Mouse (Mus musculus): ENCODE results near the gene Ski. TPM values are rescaled to one million over a fixed set of nuclear protein-coding genes. Genes with fewer than 3 reads are reported as not detected.
A peak's percentile ranks its signal among the peaks of the same experiment; 100 is the strongest.

Ski gene
- total and polyA plus RNA-seq, 3 experiments = 34.9 to 56.8 (median 56.7) TPM

- Histone ChIP-seq H3K79me2 (replicated peaks; ENCODE audit: control insufficient read depth, insufficient read depth, low read length) (no peaks in the 10 kb centered on the region), H3K27me3 (ENCODE audit: control insufficient read depth, insufficient read depth, low read length) (no peaks in the 10 kb centered on the region), H3K9ac (ENCODE audit: low read depth, low read length) (0 out of 2 replicates have a peak overlapping the region, but pooled peaks have one; percentile 9), H3K4me1 (ENCODE audit: control insufficient read depth, insufficient read depth, low read length) (peaks cover 15% of the 10 kb centered on the region), H3K27ac (peak overlapping the region; percentile 77), H3K36me3 (ENCODE audit: control insufficient read depth, insufficient read depth, low read length) (no peaks in the 10 kb centered on the region), H3K4me3 (no peak overlapping the region)
- WGBS = 53% methylated on average over 14 of the region's 14 CpGs
- no peak for TF ChIP-seq CTCF (IDR thresholded peaks at IDR 0.05)
- peak; percentile 84 for TF ChIP-seq EP300 (IDR thresholded peaks at IDR 0.05; ENCODE audit: insufficient read depth, low read depth, low read length)
- 0 out of 2 replicates have a peak, but pooled peaks have one; percentile 36 for TF ChIP-seq POLR2A (IDR thresholded peaks at IDR 0.05; ENCODE audit: insufficient read depth, low read depth, low read length)
- peak; percentile 82 to 90 for DNase-seq
- intact Hi-C loops (cut with DNase I) = loop anchor here (1.0 to 2.0 kb wide), 2 partner anchors 35 to 119 kb away; partner anchors contain the start of gene Faap20
Measured at GRCm38 (mm10) chr4:155129996-155130395, 92.4 kb downstream of the Ski start.

GRCm38 (mm10) chr4:155129132-155129917 is 93.1 kb downstream of the Ski start:
- Histone ChIP-seq H3K27ac (peak overlapping the region; percentile 77), H3K9ac (ENCODE audit: low read depth, low read length) (0 out of 2 replicates have a peak overlapping the region, but pooled peaks have one; percentile 9), H3K27me3 (ENCODE audit: control insufficient read depth, insufficient read depth, low read length) (no peaks in the 10 kb centered on the region), H3K36me3 (ENCODE audit: control insufficient read depth, insufficient read depth, low read length) (no peaks in the 10 kb centered on the region), H3K4me3 (no peak overlapping the region), H3K4me1 (ENCODE audit: control insufficient read depth, insufficient read depth, low read length) (peaks cover 15% of the 10 kb centered on the region), H3K79me2 (replicated peaks; ENCODE audit: control insufficient read depth, insufficient read depth, low read length) (no peaks in the 10 kb centered on the region)
- 85% methylated on average over 10 of the region's 10 CpGs for WGBS
- TF ChIP-seq EP300 (IDR thresholded peaks at IDR 0.05; ENCODE audit: insufficient read depth, low read depth, low read length) (peak; percentile 82), CTCF (IDR thresholded peaks at IDR 0.05) (peak; percentile 86), POLR2A (IDR thresholded peaks at IDR 0.05; ENCODE audit: insufficient read depth, low read depth, low read length) (no peak)
- peak; percentile 69 to 72 for DNase-seq
- intact Hi-C loops (cut with DNase I) = loop anchor here (1.0 to 2.0 kb wide), 2 partner anchors 35 to 120 kb away; partner anchors contain the start of gene Faap20

GRCm38 (mm10) chr4:155128411-155128810 is 94.0 kb downstream of the Ski start:
- H3K4me1 ChIP-seq (ENCODE audit: control insufficient read depth, insufficient read depth, low read length) = peaks cover 10% of the 10 kb centered on the region
- no peak for DNase-seq
- H3K79me2 ChIP-seq (replicated peaks; ENCODE audit: control insufficient read depth, insufficient read depth, low read length) = no peaks in the 10 kb centered on the region
- 93% methylated on average over 15 of the region's 15 CpGs for WGBS
- no peak overlapping the region for H3K9ac ChIP-seq (ENCODE audit: low read depth, low read length)
- no peaks in the 10 kb centered on the region for H3K36me3 ChIP-seq (ENCODE audit: control insufficient read depth, insufficient read depth, low read length)
- no peak for TF ChIP-seq POLR2A (IDR thresholded peaks at IDR 0.05; ENCODE audit: insufficient read depth, low read depth, low read length)
- TF ChIP-seq CTCF (IDR thresholded peaks at IDR 0.05) = no peak
- no peak for TF ChIP-seq EP300 (IDR thresholded peaks at IDR 0.05; ENCODE audit: insufficient read depth, low read depth, low read length)
- H3K4me3 ChIP-seq = no peak overlapping the region
- intact Hi-C loops (cut with DNase I) = loop anchor here (2.0 kb wide), 1 partner anchor 34 kb away; no protein-coding TSS in a partner anchor
- H3K27ac ChIP-seq = no peak overlapping the region
- H3K27me3 ChIP-seq (ENCODE audit: control insufficient read depth, insufficient read depth, low read length) = no peaks in the 10 kb centered on the region

DNA sequence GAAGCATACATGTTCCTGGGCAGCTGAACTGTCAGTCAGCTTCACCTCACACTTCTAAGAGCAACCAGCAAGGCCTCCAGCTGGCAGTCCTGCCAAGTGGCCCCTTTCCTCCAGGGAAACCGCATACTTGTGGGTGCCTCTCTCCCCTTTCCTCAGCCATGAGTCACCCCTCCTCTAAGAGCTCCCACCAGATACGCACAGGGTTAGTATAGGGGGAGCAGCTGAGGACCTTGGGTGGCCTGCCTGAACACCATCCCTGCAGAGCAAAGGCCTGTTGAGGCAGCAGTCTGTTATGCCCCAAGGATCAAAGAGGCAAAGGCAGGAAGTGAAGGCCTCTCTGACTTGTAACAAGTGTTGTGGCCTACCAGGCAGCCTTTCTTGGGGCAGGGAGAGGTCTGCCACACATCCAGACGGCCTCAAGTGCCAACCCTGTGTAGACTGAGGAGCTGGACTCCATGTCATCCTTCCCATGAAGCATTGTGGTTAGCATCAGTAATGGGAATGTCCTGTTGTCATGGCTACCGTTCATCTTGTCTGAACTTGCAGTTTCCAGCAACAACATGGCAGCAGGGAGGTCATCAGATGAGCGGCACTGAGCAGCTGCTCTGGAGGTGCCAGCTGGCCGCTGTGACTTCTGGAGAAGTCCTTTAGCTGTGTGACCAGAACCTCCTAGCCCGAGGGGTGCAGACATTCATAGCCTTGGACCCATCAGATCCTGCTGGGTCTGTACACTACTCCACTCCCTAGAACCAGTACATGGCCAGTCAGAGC is 95.6 kb downstream of the Ski start:
- no peak for DNase-seq
- no peak overlapping the region for H3K4me3 ChIP-seq
- TF ChIP-seq POLR2A (IDR thresholded peaks at IDR 0.05; ENCODE audit: insufficient read depth, low read depth, low read length) (no peak), EP300 (IDR thresholded peaks at IDR 0.05; ENCODE audit: insufficient read depth, low read depth, low read length) (no peak), CTCF (IDR thresholded peaks at IDR 0.05) (no peak)
- H3K9ac ChIP-seq (ENCODE audit: low read depth, low read length) = no peak overlapping the region
- no peaks in the 10 kb centered on the region for H3K36me3 ChIP-seq (ENCODE audit: control insufficient read depth, insufficient read depth, low read length)
- peaks cover 9% of the 10 kb centered on the region for H3K4me1 ChIP-seq (ENCODE audit: control insufficient read depth, insufficient read depth, low read length)
- 84% methylated on average over 7 of the region's 7 CpGs for WGBS
- H3K27me3 ChIP-seq (ENCODE audit: control insufficient read depth, insufficient read depth, low read length) = no peaks in the 10 kb centered on the region
- H3K27ac ChIP-seq = no peak overlapping the region
- intact Hi-C loops (cut with DNase I) = no loop called here
- no peaks in the 10 kb centered on the region for H3K79me2 ChIP-seq (replicated peaks; ENCODE audit: control insufficient read depth, insufficient read depth, low read length)

DNA sequence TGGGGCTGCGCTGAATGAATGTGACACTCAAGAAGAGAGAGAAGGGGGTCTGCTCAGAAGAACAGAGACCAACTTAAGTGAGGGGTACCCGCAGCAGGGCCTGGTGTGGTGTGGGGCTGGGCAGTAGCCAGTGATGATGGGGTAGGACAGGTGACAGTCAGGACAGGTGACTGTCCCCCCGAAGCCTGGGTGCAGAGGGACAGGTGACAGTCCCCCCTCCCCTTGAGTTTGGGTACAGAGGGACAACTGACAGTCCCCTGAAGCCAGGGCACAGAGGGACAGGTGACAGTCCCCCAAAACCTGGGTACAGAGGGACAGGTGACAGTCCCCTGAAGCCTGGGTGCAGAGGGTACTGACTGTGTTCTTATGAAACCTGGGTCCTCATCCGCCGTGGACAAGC is 96.2 kb downstream of the Ski start:
- H3K4me1 ChIP-seq (ENCODE audit: control insufficient read depth, insufficient read depth, low read length) = peaks cover 9% of the 10 kb centered on the region
- H3K79me2 ChIP-seq (replicated peaks; ENCODE audit: control insufficient read depth, insufficient read depth, low read length) = no peaks in the 10 kb centered on the region
- no peaks in the 10 kb centered on the region for H3K27me3 ChIP-seq (ENCODE audit: control insufficient read depth, insufficient read depth, low read length)
- H3K27ac ChIP-seq = no peak overlapping the region
- no peak for TF ChIP-seq CTCF (IDR thresholded peaks at IDR 0.05)
- no peak for TF ChIP-seq EP300 (IDR thresholded peaks at IDR 0.05; ENCODE audit: insufficient read depth, low read depth, low read length)
- no peak for TF ChIP-seq POLR2A (IDR thresholded peaks at IDR 0.05; ENCODE audit: insufficient read depth, low read depth, low read length)
- no peak overlapping the region for H3K4me3 ChIP-seq
- H3K36me3 ChIP-seq (ENCODE audit: control insufficient read depth, insufficient read depth, low read length) = no peaks in the 10 kb centered on the region
- WGBS = 78% methylated on average over 5 of the region's 5 CpGs
- DNase-seq = no peak
- intact Hi-C loops (cut with DNase I) = no loop called here
- H3K9ac ChIP-seq (ENCODE audit: low read depth, low read length) = no peak overlapping the region

Measured in heart, adult 2 months (tissue).